ENCODE assay signal across 8 mouse cellular contexts in genomic region chr1:74361812-74362211, GRCm38 (mm10). TPM values are rescaled to one million over a fixed set of nuclear protein-coding genes. Genes with fewer than 3 reads are reported as not detected.
DNase-seq lines count a peak whose midpoint lies in the region; ATAC-seq lines count a peak whose summit lies in the region.

Gene Catip, plus strand, starts transcription at chr1:74362108.

- H3K4me1 ChIP-seq in liver, embryonic 12.5 days: 0 out of 2 replicates have a peak, but pooled peaks cover 8% of the 10 kb centered on the region
- no peaks in the 10 kb centered on the region for H3K4me1 ChIP-seq in hindbrain, embryonic 15.5 days (replicated peaks)

- DNase-seq in liver: peak; percentile 56
- peak; percentile 64 to 74 for DNase-seq in cerebellum, postnatal 36 days
- peak; percentile 62 to 87 for DNase-seq in frontal cortex, postnatal 36 days (ENCODE audit: low spot score in 2 of 2)
- DNase-seq in layer of hippocampus, postnatal 14 days (ENCODE audit: low spot score in 2 of 2): peak; percentile 68 to 89
- peak; percentile 85 for DNase-seq in lung, postnatal 14 days
- peak; percentile 93 for DNase-seq in retina, embryonic 14.5 days (ENCODE audit: low spot score)

- 3% methylated on average over 2 of the region's 2 CpGs for WGBS in liver, embryonic 12.5 days (ENCODE audit: insufficient replicate concordance)
- WGBS in hindbrain, embryonic 15.5 days: 0% methylated on average over 2 of the region's 2 CpGs

- H3K36me3 ChIP-seq in liver, embryonic 12.5 days: no peaks in the 10 kb centered on the region
- H3K36me3 ChIP-seq in hindbrain, embryonic 15.5 days: no peaks in the 10 kb centered on the region

- peaks cover 20% of the 10 kb centered on the region for H3K27me3 ChIP-seq in liver, embryonic 12.5 days (replicated peaks)
- H3K27me3 ChIP-seq in hindbrain, embryonic 15.5 days: no peaks in the 10 kb centered on the region

- H3K4me2 ChIP-seq in liver, embryonic 12.5 days: no peak within 1 kb of the TSS
- no peak within 1 kb of the TSS for H3K4me2 ChIP-seq in hindbrain, embryonic 15.5 days

- H3K27ac ChIP-seq in liver, embryonic 12.5 days: no peak within 1 kb of the TSS
- H3K27ac ChIP-seq in hindbrain, embryonic 15.5 days (replicated peaks): no peak within 1 kb of the TSS

- H3K4me3 ChIP-seq in liver, embryonic 12.5 days: no peak within 1 kb of the TSS
- H3K4me3 ChIP-seq in hindbrain, embryonic 15.5 days: no peak within 1 kb of the TSS

- no peaks in the 10 kb centered on the region for H3K9me3 ChIP-seq in liver, embryonic 12.5 days (replicated peaks)
- H3K9me3 ChIP-seq in hindbrain, embryonic 15.5 days: no peaks in the 10 kb centered on the region

- H3K9ac ChIP-seq in liver, embryonic 12.5 days: no peak within 1 kb of the TSS
- no peak within 1 kb of the TSS for H3K9ac ChIP-seq in hindbrain, embryonic 15.5 days

- no peak for ATAC-seq in liver, embryonic 12.5 days
- ATAC-seq in hindbrain, embryonic 15.5 days (ENCODE audit: low FRiP score, low read depth): peak; percentile 72

RNA-seq across cellular contexts. Expression of gene Catip, which starts in this region (rescaled TPM):
- 0.11 and 0.14 TPM in 2 replicates for polyA plus RNA-seq in liver, embryonic 12.5 days (2016; fragmentation: Nextera tagmentation; extraction: Ambion mirVana)
- polyA plus RNA-seq in hindbrain, embryonic 15.5 days (2015; fragmentation: Nextera tagmentation; extraction: Ambion mirVana): 1.1 and 2.4 TPM in 2 replicates
- total RNA-seq in layer of hippocampus, postnatal 14 days (2021): 1 to 10 TPM; 1.1 to 1.8 TPM
